Mouse (Mus musculus) layer of hippocampus, adult 9-11 months (tissue): ENCODE results near the gene Aspg.

Experiments used
- DNase-seq: peaks from one replicate; pipeline ENCODE4 v3.0.0; 2022

Aspg gene

GRCm38 (mm10) chr12:112106541-112106971, at the start of gene Aspg:
Gene Aspg, plus strand, starts transcription at chr12:112106679.
- DNase-seq = no peak

DNA sequence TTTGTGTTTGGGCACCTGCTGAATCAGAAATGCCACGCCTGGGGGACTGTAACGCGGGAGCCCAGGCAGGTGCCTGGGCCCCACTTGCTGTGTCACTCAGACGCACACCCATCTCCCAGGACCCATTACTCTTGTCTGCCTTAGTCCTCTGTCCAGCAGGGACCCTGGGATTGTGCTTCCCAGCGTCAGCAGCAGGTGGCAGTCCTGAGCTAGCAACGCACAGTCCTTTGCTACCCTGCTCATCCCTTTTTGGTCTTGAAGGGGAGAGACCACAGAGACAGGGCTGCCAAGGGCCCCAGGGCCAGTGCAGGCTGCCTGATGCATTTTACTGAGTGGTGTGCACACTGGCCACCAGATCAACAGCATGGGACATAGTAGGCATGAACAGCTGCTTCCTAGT, 28.8 kb upstream of the Aspg start:
- peak; percentile 19 for DNase-seq

- DNase-seq = no peak
Observed at GRCm38 (mm10) chr12:112079911-112080310, 26.6 kb upstream of the Aspg start.

DNA sequence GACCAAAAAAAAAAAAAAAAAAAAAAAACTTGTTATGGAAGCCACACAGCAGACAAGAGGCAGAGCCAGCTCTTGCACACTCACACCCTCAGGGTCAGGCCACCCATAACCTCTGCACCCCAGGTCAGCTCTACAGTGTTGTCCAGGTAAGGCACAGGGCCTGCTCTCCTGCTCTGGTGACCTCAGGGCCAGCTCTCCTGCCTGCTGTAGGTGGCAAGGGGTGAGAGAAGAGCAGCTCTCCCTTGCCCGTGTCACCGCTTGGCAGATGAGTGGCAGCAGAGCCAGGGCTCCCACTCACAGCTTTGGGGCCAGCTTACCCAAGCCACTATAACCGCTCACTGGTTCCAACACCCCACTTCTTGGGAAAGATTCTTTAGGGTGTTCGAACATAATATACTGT, 25.6 kb upstream of the Aspg start:
- DNase-seq = no peak

GRCm38 (mm10) chr12:112082241-112082640, 24.2 kb upstream of the Aspg start:
- no peak for DNase-seq

- DNase-seq = no peak
Observed at GRCm38 (mm10) chr12:112086250-112086649, 20.2 kb upstream of the Aspg start.

DNA sequence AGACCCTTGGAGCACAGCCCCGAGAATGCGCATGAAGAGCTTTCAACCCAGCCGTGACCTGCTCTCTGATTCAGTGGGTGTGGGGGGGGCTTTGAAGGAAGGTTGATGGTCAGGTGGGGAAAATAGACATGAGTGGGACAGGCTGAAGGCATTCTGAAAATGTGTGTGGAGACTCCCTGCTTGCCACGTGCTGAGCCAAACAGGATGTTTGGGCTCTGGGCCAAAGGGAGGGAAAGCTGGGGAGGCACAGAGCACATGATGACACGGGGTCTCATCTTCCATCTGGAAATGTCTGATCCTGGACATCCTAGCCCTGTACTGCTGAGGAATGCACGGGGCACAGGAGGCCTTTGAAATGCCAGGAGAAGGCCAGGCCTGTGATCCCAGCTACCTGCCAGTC, 19.8 kb upstream of the Aspg start:
- no peak for DNase-seq

- DNase-seq = no peak
Observed at GRCm38 (mm10) chr12:112088609-112089324, 17.7 kb upstream of the Aspg start.

- DNase-seq = peak; percentile 62
Observed at GRCm38 (mm10) chr12:112091054-112091453, 15.4 kb upstream of the Aspg start.

DNA sequence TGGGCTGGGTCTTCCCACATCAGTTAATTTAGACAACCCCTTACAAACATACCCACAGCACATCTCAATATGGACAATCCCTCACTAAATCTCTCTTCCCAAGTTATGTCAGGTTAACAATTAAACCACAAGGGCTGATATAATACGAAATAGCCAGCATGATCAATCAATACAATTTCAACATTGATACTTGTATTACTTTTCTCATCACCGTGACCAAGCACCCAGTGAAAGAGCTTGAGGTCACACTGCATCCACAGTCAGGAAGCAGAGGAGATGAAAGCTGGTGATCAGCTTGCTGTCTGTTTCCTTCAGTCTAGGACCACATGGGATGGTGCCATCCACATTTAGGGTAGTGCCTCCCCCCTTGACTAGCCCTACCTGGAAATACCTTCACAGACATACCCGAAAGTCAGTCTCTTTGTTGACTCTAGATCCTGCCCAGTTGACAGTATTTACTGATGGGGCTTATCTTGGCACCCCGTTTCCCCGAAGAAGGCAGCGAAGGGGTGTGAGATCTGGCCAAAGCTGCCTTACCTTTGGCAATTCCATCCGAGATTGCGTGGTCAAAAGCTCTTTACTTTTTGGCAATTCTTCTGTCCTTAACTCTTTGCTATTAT, 12.1 kb upstream of the Aspg start:
- DNase-seq = no peak

- DNase-seq = no peak
Observed at GRCm38 (mm10) chr12:112096051-112096732, 10.3 kb upstream of the Aspg start.

DNA sequence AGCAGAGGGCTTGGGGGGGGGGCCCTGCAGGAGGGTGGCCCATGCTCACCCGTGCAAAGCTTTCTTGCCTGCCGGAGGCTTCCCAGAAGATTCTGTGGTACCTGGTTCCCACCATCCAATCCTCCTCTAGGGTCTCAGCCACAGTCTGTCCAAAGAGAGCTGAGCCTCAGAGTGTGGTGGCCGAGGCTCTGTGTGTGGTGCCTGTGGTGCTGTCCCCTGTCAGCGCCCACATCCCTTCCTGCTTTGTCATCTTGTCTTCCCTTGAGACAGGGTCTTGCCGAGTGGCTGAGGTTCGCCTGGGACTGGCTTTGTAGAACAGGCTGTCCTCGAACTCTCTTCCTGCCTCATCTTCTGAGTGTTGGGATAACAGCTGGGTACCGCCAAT, 9.8 kb upstream of the Aspg start:
- no peak for DNase-seq

- no peak for DNase-seq
Observed at GRCm38 (mm10) chr12:112100106-112100505, 6.4 kb upstream of the Aspg start.

GRCm38 (mm10) chr12:112101045-112101444, 5.4 kb upstream of the Aspg start:
- no peak for DNase-seq

DNA sequence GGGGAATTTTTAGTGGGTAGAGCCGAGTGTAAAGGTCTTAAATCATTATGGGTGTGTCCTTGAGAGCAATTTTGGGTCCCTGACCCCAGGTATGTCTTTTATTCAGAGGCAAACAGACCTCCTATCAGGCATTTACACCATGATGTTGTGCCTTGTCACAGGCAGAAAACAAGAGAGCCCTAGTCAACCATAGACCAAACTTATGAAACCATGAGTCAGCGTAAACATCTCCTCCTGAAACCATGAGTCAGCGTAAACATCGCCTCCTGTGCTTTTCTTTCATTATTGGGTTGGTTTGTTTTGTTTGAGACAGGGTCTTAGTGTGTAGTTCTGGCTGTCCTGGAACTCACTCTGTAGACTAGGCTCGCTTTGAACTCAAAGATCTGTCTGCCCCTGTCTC, 3.3 kb upstream of the Aspg start:
- no peak for DNase-seq

DNA sequence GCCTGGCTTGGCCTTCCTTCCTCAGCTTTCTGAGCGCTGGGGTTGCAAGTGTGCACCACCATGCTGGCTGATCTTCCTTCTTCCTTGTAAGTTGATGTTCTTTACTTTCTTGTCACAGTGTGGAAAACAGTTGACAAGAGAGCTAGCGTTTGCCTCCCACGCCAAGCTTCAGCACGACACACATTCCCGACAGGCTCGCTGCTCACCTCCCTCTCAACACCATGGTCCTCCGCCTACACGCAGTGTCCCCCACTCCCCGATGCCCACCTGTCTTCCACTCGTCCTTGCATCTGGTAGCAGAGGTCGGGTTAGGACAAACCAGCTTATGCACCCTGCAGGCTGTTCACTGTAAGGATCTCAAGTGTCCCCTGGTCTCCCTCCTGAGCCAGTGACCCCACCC, 1.6 kb upstream of the Aspg start:
- DNase-seq = no peak

GRCm38 (mm10) chr12:112107685-112108084, 1.2 kb downstream of the Aspg start:
- DNase-seq = no peak

DNA sequence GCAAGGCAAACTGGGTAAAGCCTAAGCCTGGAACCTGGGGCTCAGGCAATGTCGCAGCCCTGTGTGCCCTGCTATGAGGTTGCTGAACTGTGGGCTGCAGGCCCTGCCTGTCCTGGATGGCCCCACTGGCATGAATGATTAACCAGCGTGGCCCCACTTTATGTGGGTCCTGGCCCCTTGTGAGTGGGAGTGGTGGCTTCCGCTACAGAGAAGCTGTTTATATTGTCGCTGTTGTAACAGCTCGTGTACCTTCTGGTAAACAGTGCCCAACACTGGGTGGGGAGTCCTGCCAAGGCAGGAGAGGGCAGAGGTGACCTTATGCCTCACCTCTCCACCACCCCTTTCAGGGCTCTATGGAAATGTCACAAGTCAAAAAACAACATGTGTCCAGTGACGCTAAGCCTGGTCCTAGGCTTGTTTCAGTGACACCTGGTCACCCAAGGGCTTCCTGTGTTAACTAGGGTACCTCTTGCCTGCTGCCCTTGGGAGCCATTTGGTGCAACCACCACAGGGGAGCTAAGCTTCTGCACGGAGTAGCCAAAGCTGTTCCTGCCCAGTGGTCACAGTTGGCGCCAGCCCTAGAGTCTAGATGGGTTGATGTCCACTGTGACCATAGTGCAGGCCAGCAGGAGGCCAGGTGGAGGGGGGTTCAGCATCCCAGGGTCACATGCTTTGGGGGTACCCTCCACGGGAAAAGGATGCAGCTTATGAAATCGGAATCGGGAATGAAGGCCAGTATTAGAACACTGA, 2.4 kb downstream of the Aspg start:
- DNase-seq = no peak

DNA sequence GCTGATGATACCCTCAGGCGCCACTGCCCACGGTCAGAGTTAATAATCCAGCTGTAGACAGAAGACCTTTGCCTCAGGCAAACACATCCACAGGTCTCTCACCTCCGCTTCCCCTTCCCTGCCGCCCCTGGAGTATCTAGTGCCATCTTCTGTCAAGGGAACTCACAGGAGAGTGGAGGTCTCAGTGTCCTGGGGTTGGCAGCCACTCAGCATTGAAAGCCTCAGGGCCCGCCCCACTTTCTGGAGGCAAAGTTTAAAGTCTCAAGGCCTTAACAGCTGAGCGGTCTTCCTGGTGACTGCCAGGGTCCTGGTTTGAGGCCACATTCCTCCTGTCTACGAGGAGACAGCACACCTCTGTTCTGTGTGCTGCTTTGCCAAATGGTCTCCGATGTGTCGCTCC, 3.2 kb downstream of the Aspg start:
- DNase-seq = no peak

GRCm38 (mm10) chr12:112111323-112111722, 4.8 kb downstream of the Aspg start:
- DNase-seq = no peak

- DNase-seq = no peak
Observed at GRCm38 (mm10) chr12:112112235-112112634, 5.8 kb downstream of the Aspg start.

GRCm38 (mm10) chr12:112112686-112113396, 6.4 kb downstream of the Aspg start:
- DNase-seq = no peak

GRCm38 (mm10) chr12:112113710-112114109, 7.2 kb downstream of the Aspg start:
- DNase-seq = peak; percentile 75
